Mouse (Mus musculus) adrenal gland, postnatal 0 days (tissue): ENCODE data around the gene Tmem238. TPM values are rescaled to one million over a fixed set of nuclear protein-coding genes. Genes with fewer than 3 reads are reported as not detected.

Experiments
- polyA plus RNA-seq: library from polyadenylated mRNA; unstranded; fragments of >200 nt; fragmentation: Nextera tagmentation; extraction: Ambion mirVana; gene quantifications from 2 replicates; pipeline ENCODE4 v1.2.1, GENCODE M21; 2015

Tmem238 gene
- polyA plus RNA-seq, result 12.5 and 21.8 TPM in 2 replicates

DNA sequence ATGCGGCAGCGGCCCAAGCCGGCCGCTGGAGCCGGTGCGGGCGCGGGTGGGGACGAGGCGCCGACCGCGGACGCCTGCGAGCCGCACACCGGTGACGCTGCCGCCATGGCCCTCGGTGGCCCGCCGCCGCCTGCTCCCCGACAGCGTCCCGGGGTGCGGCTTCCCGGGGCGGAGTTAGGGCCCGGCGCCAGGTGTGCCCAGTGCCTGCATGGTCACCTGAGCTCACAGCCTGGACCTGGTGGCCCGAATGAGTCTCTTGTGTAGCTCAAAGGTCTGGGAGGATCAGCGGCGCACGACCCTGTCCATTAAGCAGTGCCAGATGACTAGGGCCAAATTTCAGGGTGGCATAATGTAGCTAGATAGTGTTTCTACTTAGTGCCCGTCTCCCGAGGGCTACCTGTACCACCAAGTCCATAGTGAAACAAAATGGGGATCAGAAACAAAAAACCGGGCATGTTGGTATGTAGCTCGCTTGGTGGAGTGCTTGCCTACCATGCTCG is at the start of gene Tmem238:
TSS of gene Tmem238 (minus strand) at position 221 of the 500 bp plus-strand sequence.

DNA sequence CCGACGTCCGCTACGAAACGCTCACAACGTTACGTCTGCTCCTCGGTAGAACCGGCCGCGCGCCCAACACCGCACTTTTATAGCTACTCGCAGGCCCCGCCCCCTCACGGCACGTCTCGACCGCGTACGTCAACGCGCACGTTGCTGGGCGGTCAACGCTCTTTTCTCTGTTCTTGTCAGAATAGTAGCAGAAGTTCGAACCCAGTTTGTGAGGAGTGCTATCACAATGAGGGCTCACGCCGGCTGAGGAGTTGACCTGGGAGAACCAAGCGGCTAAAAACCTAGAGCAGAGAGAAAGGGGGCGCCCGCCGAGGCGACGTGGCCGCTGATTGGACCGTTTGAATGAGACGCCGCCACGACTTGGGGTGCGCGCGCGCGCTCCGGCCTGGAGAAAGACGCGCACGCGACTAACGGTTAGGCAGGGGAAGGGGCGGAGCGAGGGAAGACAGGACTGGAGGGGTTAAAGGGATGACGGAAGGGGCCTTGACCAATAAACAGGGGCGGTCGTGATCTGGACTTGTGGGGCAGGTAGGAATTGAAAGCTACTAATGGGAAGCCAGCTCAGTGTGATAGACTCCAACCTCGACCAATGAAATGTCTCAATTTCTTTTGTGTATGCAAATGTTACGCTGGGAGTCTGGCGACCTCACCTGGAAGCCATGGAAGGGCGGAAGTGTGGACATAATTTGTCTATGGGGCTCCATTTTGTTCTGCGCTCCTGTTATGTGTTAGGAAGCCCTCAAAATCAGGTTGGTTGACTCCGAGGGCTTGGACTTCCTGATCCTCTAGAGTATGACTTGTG is 23.0 kb upstream of the Tmem238 start, which contains the start of gene Ube2s:
TSS of gene Ube2s (minus strand) at position 288 of the 802 bp plus-strand sequence.

DNA sequence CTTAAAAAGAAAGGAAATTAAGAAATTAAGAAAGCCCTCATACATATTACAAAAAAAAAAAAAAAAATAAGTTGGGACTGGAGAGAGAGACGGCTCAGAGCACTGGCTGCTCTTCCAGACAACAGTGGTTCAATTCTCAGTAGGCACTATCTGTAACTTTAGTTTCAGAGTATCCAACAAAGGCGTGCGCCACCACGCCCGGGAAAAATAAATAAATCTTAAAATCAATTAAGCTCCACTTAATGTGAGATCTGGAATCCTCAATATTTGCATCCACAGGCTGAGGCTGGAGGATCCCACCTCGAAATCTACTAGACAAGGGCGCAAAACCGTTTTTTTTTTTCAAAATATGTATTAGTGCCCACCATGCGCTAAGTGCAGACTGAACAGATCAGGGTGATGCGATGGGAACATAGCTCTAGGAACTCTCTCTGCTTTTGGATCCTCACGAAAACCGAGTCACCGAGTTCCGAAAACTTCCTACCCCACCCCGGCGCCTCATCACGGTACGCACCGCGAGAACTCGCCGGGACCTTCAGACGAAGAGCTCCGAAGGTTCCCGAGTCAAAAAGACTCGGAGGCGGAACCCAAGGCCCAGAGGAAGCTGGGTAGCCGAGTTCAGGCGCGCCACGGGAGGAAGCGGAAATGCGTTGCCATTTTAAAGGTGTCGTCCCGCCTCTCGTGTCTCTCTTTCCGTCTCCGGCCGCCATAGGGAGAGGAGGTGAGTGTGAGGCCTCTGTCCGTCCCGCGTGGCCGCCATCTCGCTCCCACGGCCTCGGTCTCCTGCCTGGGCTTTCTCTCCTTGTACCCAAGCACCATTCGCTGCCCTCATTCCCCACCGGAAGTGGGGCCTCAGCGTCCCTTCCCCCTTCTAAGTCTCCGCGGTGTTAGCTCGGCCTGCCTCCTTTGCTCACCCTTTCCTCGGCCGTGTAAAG is 3.1 kb upstream of the Tmem238 start, which contains the start of gene Rpl28:
TSS of gene Rpl28 (plus strand) at position 597 of the 935 bp plus-strand sequence.

DNA sequence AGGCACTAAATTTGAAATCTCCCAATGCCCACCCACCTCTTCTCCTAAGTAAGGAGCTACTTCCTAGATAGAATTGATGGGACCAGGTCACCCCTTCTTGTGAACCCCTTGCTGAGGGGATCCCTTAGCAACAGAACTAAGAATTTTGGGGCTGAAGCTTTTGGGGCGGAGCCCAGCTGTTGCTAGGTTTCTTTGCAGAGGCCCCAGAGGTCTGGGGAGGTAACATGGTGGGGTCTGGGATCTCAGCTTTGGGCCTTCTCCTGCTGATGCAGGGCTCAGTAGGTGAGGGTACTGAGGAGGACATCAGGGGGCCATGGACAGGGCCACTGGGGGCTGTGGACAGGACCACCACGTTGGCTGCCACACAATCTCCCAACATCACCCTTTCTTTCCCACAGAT is 6.7 kb downstream of the Tmem238 start, which contains the start of the genes Il11 and Tmem190:
TSS of gene Il11 (minus strand) at position 101 of the 400 bp plus-strand sequence.
TSS of gene Tmem190 (plus strand) at position 179 of the 400 bp plus-strand sequence.

DNA sequence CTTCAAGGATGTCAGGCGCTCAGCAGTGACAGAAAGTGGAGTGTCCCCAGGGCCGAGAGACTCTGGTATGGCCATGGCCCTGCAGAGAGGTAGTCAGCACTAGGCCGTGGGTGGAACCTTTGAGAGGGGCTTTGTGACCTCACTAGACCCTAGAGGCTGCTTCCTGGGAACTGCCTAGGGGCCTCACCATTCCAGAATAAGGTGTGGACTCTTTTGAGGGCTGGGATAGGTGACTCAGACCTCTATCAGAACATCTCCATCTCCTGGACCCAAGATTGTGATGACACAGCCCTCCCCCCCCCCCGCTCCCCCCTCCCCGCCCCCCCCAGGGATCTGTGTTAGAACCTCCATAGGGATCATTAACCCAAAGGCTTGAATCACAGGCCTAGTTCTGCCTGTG is 18.3 kb downstream of the Tmem238 start, which contains the start of gene Fam71e2:
TSS of gene Fam71e2 (minus strand) at position 101 of the 400 bp plus-strand sequence.

DNA sequence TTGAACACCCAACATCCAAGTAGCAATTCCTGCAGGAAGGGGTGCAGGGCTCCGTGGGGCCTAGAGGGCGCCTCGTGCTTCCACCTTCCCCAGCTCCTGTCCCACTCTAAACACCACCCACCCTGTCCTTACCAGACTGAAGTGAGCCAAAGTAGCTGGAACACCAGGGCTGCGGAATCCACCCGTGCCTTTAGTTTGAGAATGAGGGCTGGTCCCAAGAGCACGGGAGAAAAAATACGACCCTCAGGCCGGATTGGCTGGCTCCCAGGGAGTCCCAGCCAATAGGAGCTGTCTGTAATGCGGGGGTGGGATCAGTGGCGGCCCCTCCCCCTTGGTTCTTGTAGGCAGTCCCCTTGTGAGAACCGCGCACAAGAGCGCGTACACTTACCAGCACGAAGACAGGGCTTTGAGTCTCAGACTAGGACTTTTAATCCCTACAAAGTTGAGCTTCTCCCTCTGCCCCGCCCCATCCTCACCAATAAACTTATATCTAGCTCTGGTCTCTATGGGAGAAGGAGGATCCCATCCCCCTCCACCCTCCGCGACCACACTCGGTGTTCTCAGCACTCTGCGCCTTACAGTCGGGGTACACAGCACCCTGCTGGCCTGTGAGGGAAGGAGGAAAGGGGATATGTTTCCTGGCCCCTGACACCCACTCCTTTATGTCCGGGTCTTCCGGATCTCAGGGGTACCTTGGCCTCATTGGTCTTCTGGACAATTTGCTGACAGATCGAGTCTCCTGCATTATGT is 36.5 kb downstream of the Tmem238 start, which contains the start of gene Cox6b2:
TSS of gene Cox6b2 (minus strand) at position 274 of the 750 bp plus-strand sequence.

DNA sequence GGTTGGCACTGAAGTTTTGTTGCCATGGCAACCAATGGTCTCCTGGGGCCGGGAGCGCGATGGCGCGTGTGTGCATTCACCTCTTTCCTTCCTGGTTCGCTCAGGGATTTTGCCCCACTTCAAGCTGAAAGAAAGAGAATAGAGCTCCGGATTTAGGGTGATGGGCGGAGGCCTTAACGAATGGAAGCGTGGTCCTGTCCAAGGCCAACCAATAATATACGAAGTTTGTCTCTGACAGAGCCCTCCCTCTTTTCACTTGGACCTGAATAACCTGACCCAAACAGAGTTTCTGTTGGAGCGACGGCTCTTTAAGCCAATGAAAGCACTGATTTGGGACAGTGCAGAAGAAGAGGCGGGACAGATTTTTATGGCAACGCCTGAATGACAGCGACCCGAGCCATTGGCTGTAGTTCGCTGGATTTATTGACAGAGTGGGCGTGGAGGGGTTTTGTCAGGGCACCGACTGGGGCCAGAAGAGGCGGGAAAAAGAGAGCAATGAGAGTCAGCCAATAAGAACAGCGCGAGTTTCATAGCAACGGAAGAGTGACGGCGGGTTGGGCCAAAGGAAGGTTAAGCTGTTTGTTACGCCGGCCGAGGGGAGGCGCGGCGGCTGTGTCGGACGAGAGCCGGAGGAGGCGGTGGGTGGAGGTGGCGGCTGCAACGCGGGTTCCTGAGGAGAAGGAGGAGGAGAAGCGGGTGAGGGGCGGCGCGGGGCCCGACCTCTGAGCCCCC is 49.7 kb downstream of the Tmem238 start, which contains the start of gene Kmt5c:
TSS of gene Kmt5c (plus strand) at position 572 of the 732 bp plus-strand sequence.

Other genes starting within 250 kb of the Tmem238 start
- 18.2 and 32.3 TPM in 2 replicates for gene Syt5, start 242.1 kb downstream of the Tmem238 start, polyA plus RNA-seq
- gene Ptprh, start 185.6 kb downstream of the Tmem238 start, polyA plus RNA-seq, result 0.03 TPM in 1 of 2 replicates, not detected in the other
- 1.1 and 1.4 TPM in 2 replicates for gene Tmem86b, start 158.2 kb downstream of the Tmem238 start, polyA plus RNA-seq
- gene Ppp6r1, start 130.6 kb downstream of the Tmem238 start, polyA plus RNA-seq, result 6.7 and 6.9 TPM in 2 replicates
- gene Hspbp1, start 104.6 kb downstream of the Tmem238 start, polyA plus RNA-seq, result 70.6 and 80.3 TPM in 2 replicates
- gene Brsk1, start 99.1 kb downstream of the Tmem238 start, polyA plus RNA-seq, result 0.59 and 1.2 TPM in 2 replicates
- gene Tmem150b, start 64.4 kb downstream of the Tmem238 start, polyA plus RNA-seq, result 0.10 and 0.24 TPM in 2 replicates
- gene Kmt5c, start 49.5 kb downstream of the Tmem238 start, polyA plus RNA-seq, result 22.8 and 37.7 TPM in 2 replicates
- gene Cox6b2, start 36.6 kb downstream of the Tmem238 start, polyA plus RNA-seq, result 53.7 and 57.2 TPM in 2 replicates
- not detected in 2 replicates for gene Fam71e2, start 18.4 kb downstream of the Tmem238 start, polyA plus RNA-seq
- gene Il11, start 6.8 kb downstream of the Tmem238 start, polyA plus RNA-seq, result 0.33 and 0.82 TPM in 2 replicates
- gene Tmem190, start 6.7 kb downstream of the Tmem238 start, polyA plus RNA-seq, result 0.38 TPM in 1 of 2 replicates, not detected in the other
- 286 and 311 TPM in 2 replicates for gene Rpl28, start 3.2 kb upstream of the Tmem238 start, polyA plus RNA-seq
- 144 and 154 TPM in 2 replicates for gene Ube2s, start 22.9 kb upstream of the Tmem238 start, polyA plus RNA-seq
- gene Shisa7, start 55.0 kb upstream of the Tmem238 start, polyA plus RNA-seq, result 0.61 and 1.1 TPM in 2 replicates
- 38.4 and 57.5 TPM in 2 replicates for gene Isoc2b, start 80.6 kb upstream of the Tmem238 start, polyA plus RNA-seq
- gene Isoc2a, start 87.5 kb upstream of the Tmem238 start, polyA plus RNA-seq, result 0.95 and 1.2 TPM in 2 replicates
- 0.09 and 0.10 TPM in 2 replicates for gene Gm36210, start 116.9 kb upstream of the Tmem238 start, polyA plus RNA-seq
- gene Zfp628, start 125.6 kb upstream of the Tmem238 start, polyA plus RNA-seq, result 3.5 and 4.1 TPM in 2 replicates
- 6.9 and 7.6 TPM in 2 replicates for gene Nat14, start 132.4 kb upstream of the Tmem238 start, polyA plus RNA-seq
- gene Ssc5d, start 136.1 kb upstream of the Tmem238 start, polyA plus RNA-seq, result 3.6 and 3.7 TPM in 2 replicates
- gene Sbk2, start 174.8 kb upstream of the Tmem238 start, polyA plus RNA-seq, result 0.19 TPM in 1 of 2 replicates, not detected in the other
- gene Sbk3, start 181.5 kb upstream of the Tmem238 start, polyA plus RNA-seq, result 0.18 TPM in 1 of 2 replicates, not detected in the other
- gene Zfp579, start 206.5 kb upstream of the Tmem238 start, polyA plus RNA-seq, result 20.7 and 21.3 TPM in 2 replicates
- gene Zfp524, start 224.8 kb upstream of the Tmem238 start, polyA plus RNA-seq, result 8.4 and 12.0 TPM in 2 replicates
- gene Fiz1, start 225.0 kb upstream of the Tmem238 start, polyA plus RNA-seq, result 17.2 and 20.9 TPM in 2 replicates
- 2.2 and 3.8 TPM in 2 replicates for gene Gm44973, start 225.8 kb upstream of the Tmem238 start, polyA plus RNA-seq
- 4.2 and 4.6 TPM in 2 replicates for gene Zfp865, start 230.7 kb upstream of the Tmem238 start, polyA plus RNA-seq
- gene Ccdc106, start 230.9 kb upstream of the Tmem238 start, polyA plus RNA-seq, result 6.2 and 11.3 TPM in 2 replicates
- gene 4632433K11Rik, start 244.5 kb upstream of the Tmem238 start, polyA plus RNA-seq, result not detected in 2 replicates
- 3.7 and 4.9 TPM in 2 replicates for gene Zfp784, start 248.8 kb upstream of the Tmem238 start, polyA plus RNA-seq